ENCODE assay signal across 11 mouse cellular contexts in the genomic region with DNA sequence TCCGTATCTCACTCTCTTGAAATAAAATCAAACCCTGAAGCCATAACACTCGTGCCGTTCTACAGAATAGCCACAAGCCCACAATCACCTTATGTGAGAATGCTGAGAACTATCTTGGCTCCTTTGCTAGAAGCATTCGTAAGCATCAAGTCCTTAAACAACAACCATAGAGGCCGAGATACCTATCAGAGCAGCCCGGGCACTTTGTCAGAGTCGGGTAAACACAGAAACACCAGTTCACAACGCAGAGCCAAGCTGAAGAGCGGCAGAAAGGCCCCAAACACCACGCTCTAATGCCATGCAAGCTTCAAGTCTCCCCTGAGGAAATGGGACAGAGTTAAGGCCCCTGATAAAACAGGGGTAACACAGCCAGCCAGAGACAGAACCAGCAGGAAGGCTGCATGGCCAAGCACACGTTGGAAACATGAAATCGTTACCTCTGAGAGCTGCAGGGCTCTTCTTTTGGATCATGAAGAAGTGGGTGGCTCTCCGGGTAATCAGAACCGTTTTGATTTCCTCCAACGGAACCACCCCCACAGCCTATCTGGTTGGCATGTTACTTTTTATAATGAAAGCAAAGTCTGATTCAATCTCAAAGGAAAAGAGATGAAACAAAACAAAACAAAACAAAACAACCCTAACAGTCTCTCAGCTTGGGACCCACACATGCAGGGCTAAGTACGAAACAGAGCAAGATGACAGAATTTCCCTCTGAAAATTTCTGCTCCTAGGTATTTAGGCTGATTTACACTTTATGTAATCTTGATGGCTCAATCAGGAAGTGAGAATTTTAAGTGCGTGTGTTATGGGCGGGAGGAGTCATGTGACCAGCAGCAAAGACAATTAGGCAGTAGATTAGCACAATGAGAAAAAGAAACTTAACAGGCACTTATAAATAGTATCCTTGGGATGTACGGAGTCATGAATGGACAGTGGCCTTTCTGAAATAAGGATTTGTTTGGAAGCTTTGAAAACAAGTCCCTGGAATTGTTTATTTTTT.
DNase-seq lines count a peak whose midpoint lies in the region; ATAC-seq and TF ChIP-seq lines count a peak whose summit lies in the region.
"Had no signal": no experiment of that assay in that cellular context is flagged by ENCODE, and none has a peak within 500 bp of the region (broad histone marks: within the 10 kb centered on the region; RNA-seq: fewer than 3 reads in every experiment).

No protein-coding gene starts in this region.

- H3K9me3 ChIP-seq in kidney, postnatal 0 days (replicated peaks; ENCODE audit: low read length) = no peaks in the 10 kb centered on the region
- peaks cover 1% of the 10 kb centered on the region; the same call in 1 of the 2 replicates for H3K9me3 ChIP-seq in G1E (replicated peaks)
- no peaks in the 10 kb centered on the region; the same call in 1 of the 2 replicates for H3K9me3 ChIP-seq in heart, embryonic 16.5 days (replicated peaks; ENCODE audit: control insufficient read depth, low read length)
- H3K9me3 ChIP-seq: forebrain, embryonic 12.5 days; stomach, embryonic 15.5 days had no signal

- 59% methylated on average over 19 of the region's 19 CpGs for WGBS in kidney, postnatal 0 days
- WGBS in heart, embryonic 16.5 days = 38% methylated on average over 19 of the region's 19 CpGs
- 25% methylated on average over 19 of the region's 19 CpGs for WGBS in macrophage (ENCODE audit: missing documents)

- H3K27me3 ChIP-seq in kidney, postnatal 0 days (ENCODE audit: insufficient read depth, low read length) = no peaks in the 10 kb centered on the region
- peaks cover 9% of the 10 kb centered on the region for H3K27me3 ChIP-seq in G1E (ENCODE audit: insufficient read depth, low read length)
- H3K27me3 ChIP-seq in heart, embryonic 16.5 days (ENCODE audit: control insufficient read depth, insufficient read depth, low read length) = no peaks in the 10 kb centered on the region
- H3K27me3 ChIP-seq: forebrain, embryonic 12.5 days; limb, embryonic 13.5 days; stomach, embryonic 15.5 days had no signal

- no peak for ATAC-seq in kidney, postnatal 0 days (replicated peaks; ENCODE audit: low FRiP score, low read depth)
- ATAC-seq in G1E (ENCODE audit: extremely low read depth, insufficient number of reproducible peaks, low FRiP score, poor library complexity, severe bottlenecking) = no peak; the same call in 1 of the 2 replicates
- no peak for ATAC-seq in heart, embryonic 16.5 days (replicated peaks; ENCODE audit: extremely low read depth, insufficient read depth, low FRiP score)

- H3K4me3 ChIP-seq in kidney, postnatal 0 days (replicated peaks; ENCODE audit: low read depth, low read length) = no peak overlapping the region
- peak overlapping the region; percentile 50 for H3K4me3 ChIP-seq in G1E (ENCODE audit: low read depth, low read length)
- H3K4me3 ChIP-seq in heart, embryonic 16.5 days (ENCODE audit: low read length) = peak overlapping the region; percentile 11
- H3K4me3 ChIP-seq in macrophage (ENCODE audit: inconsistent target) = peak overlapping the region; percentile 63
- H3K4me3 ChIP-seq: forebrain, embryonic 12.5 days; limb, embryonic 13.5 days; stomach, embryonic 15.5 days had no signal

- no peaks in the 10 kb centered on the region for H3K36me3 ChIP-seq in kidney, postnatal 0 days (ENCODE audit: insufficient read depth, low read length)
- H3K36me3 ChIP-seq in G1E (replicated peaks) = peaks cover 42% of the 10 kb centered on the region
- H3K36me3 ChIP-seq in heart, embryonic 16.5 days (ENCODE audit: control insufficient read depth, insufficient read depth) = no peaks in the 10 kb centered on the region
- no peaks in the 10 kb centered on the region for H3K36me3 ChIP-seq in macrophage (ENCODE audit: inconsistent target)
- H3K36me3 ChIP-seq: forebrain, embryonic 12.5 days; limb, embryonic 13.5 days; stomach, embryonic 15.5 days had no signal

- peaks cover 100% of the 10 kb centered on the region for H3K79me2 ChIP-seq in macrophage (ENCODE audit: inconsistent target)

- no peak overlapping the region for H3K9ac ChIP-seq in kidney, postnatal 0 days (ENCODE audit: low read depth, low read length)
- 0 out of 2 replicates have a peak overlapping the region, but pooled peaks have one; percentile 13 for H3K9ac ChIP-seq in heart, embryonic 16.5 days (ENCODE audit: low read length)
- H3K9ac ChIP-seq: forebrain, embryonic 12.5 days; limb, embryonic 13.5 days; stomach, embryonic 15.5 days had no signal

- peaks cover 7% of the 10 kb centered on the region; the same call in 1 of the 2 replicates for H3K4me1 ChIP-seq in kidney, postnatal 0 days (replicated peaks; ENCODE audit: insufficient read depth, low read length)
- peaks cover 25% of the 10 kb centered on the region for H3K4me1 ChIP-seq in G1E (ENCODE audit: insufficient read depth, low read depth, low read length)
- peaks cover 37% of the 10 kb centered on the region for H3K4me1 ChIP-seq in heart, embryonic 16.5 days (ENCODE audit: control insufficient read depth, insufficient read depth, low read length)
- H3K4me1 ChIP-seq: stomach, embryonic 15.5 days had no signal

- DNase-seq in kidney, postnatal 0 days (ENCODE audit: low spot score) = no peak
- no peak for DNase-seq in kidney, postnatal 25 days
- DNase-seq in G1E (ENCODE audit: low spot score) = peak; percentile 23
- DNase-seq in layer of hippocampus, postnatal 36 days = no peak
- no peak for DNase-seq in retina, embryonic 14.5 days (ENCODE audit: low spot score)
- no peak for DNase-seq in left cerebral cortex, adult 9 months (ENCODE audit: low spot score in 2 of 2)

- peak overlapping the region; percentile 71 for H3K27ac ChIP-seq in kidney, postnatal 0 days
- peak overlapping the region; percentile 79 for H3K27ac ChIP-seq in heart, embryonic 16.5 days (ENCODE audit: low read length)
- peak overlapping the region; percentile 91 for H3K27ac ChIP-seq in macrophage
- H3K27ac ChIP-seq: forebrain, embryonic 12.5 days; limb, embryonic 13.5 days; stomach, embryonic 15.5 days had no signal

- no peak for TF ChIP-seq CTCF in kidney, postnatal 0 days (IDR thresholded peaks at IDR 0.05; ENCODE audit: low read depth)
- no peak for TF ChIP-seq CTCF in G1E (IDR thresholded peaks at IDR 0.05; ENCODE audit: low read depth, low read length)

- peak overlapping the region; percentile 16; the same call in 1 of the 2 replicates for H3K4me2 ChIP-seq in kidney, postnatal 0 days (ENCODE audit: low read length)
- H3K4me2 ChIP-seq in heart, embryonic 16.5 days (ENCODE audit: low read depth, low read length) = peak overlapping the region; percentile 48
- H3K4me2 ChIP-seq: forebrain, embryonic 12.5 days; limb, embryonic 13.5 days; stomach, embryonic 15.5 days had no signal
